Mouse (Mus musculus) cerebellum, adult 9-10 months (tissue): ENCODE results near the gene Fbf1.
"Not testable (repeated sequence)": the region's sequence is repeated elsewhere in the genome, so short reads cannot be mapped to it uniquely, and the experiment has no call there.

ENCODE experiments used
- DNase-seq: peaks from one replicate; pipeline ENCODE4 v3.0.0; 2022

The Fbf1 gene

GRCm38 (mm10) chr11:116106963-116107776, 60.8 kb downstream of the Fbf1 start:
- no peak for DNase-seq

- DNase-seq, result no peak
Observed at GRCm38 (mm10) chr11:116106154-116106962, 61.6 kb downstream of the Fbf1 start.

GRCm38 (mm10) chr11:116105065-116105464, 62.9 kb downstream of the Fbf1 start:
- DNase-seq, result no peak

- DNase-seq, result no peak
Observed at GRCm38 (mm10) chr11:116104006-116104646, 63.8 kb downstream of the Fbf1 start.

GRCm38 (mm10) chr11:116103572-116103971, 64.4 kb downstream of the Fbf1 start:
- DNase-seq, result no peak

GRCm38 (mm10) chr11:116102472-116102871, 65.5 kb downstream of the Fbf1 start:
- no peak for DNase-seq

- no peak for DNase-seq
Observed at GRCm38 (mm10) chr11:116101931-116102381, 66.0 kb downstream of the Fbf1 start.

- DNase-seq, result no peak
Observed at GRCm38 (mm10) chr11:116100839-116101238, 67.1 kb downstream of the Fbf1 start.

GRCm38 (mm10) chr11:116100385-116100784, 67.6 kb downstream of the Fbf1 start:
- no peak for DNase-seq

- DNase-seq, result no peak
Observed at GRCm38 (mm10) chr11:116099462-116099861, 68.5 kb downstream of the Fbf1 start.

GRCm38 (mm10) chr11:116098711-116099460, 69.1 kb downstream of the Fbf1 start:
- DNase-seq, result no peak

- DNase-seq, result no peak
Observed at GRCm38 (mm10) chr11:116096213-116097108, 71.5 kb downstream of the Fbf1 start.

GRCm38 (mm10) chr11:116095573-116095972, 72.4 kb downstream of the Fbf1 start:
- DNase-seq, result no peak

GRCm38 (mm10) chr11:116093771-116094565, 74.0 kb downstream of the Fbf1 start:
- DNase-seq, result no peak

- DNase-seq, result not testable (repeated sequence)
Observed at GRCm38 (mm10) chr11:116092959-116093358, 75.0 kb downstream of the Fbf1 start.
